Mouse (Mus musculus): ENCODE results near the gene Atoh7. TPM values are rescaled to one million over a fixed set of nuclear protein-coding genes. Genes with fewer than 3 reads are reported as not detected.

Atoh7 gene
- total and polyA plus RNA-seq, 3 experiments, result not detected

GRCm38 (mm10) chr10:63142660-63143059 lies 43.2 kb downstream of the Atoh7 start:
- Histone ChIP-seq H3K79me2 (ENCODE audit: control insufficient read depth, insufficient read depth, low read length, poor library complexity) (no peaks in the 10 kb centered on the region), H3K4me1 (ENCODE audit: control insufficient read depth in 1 of 2, insufficient read depth in 2 of 2, low read length in 2 of 2) (no peaks in the 10 kb centered on the region; a peak in 2 of 4 replicates), H3K36me3 (ENCODE audit: control insufficient read depth in 1 of 2, insufficient read depth in 2 of 2, low read length in 2 of 2) (no peaks in the 10 kb centered on the region), H3K27me3 (ENCODE audit: control insufficient read depth in 1 of 2, insufficient read depth in 2 of 2, low read length in 2 of 2) (no peaks in the 10 kb centered on the region), H3K9me3 (replicated peaks; ENCODE audit: insufficient read depth, low read length) (no peaks in the 10 kb centered on the region), H3K9ac (ENCODE audit: control insufficient read depth, low read depth, low read length, poor library complexity, severe bottlenecking) (no peak overlapping the region), H3K27ac (ENCODE audit: control insufficient read depth, low read depth, low read length) (no peak overlapping the region), H3K4me3 (ENCODE audit: control insufficient read depth in 1 of 2, insufficient read depth in 1 of 2, low read depth in 2 of 2, low read length in 2 of 2) (no peak overlapping the region)
- no peak for TF ChIP-seq MAX (IDR thresholded peaks at IDR 0.05; ENCODE audit: low read length)
- DNase-seq (ENCODE audit: low read depth, low spot score), result no peak

Other genes starting within 250 kb of the Atoh7 start
- 0.03 and 0.08 TPM in 2 replicates for gene Tet1, start 190.7 kb upstream of the Atoh7 start, total RNA-seq (2012; rRNA removed)
- gene Tet1, start 190.7 kb upstream of the Atoh7 start, polyA plus RNA-seq (2012; ENCODE audit: insufficient read depth in 1 of 2, insufficient read length in 2 of 2, low read depth in 1 of 2, low replicate concordance in 2 of 2, missing spikeins in 1 of 2), result under 1 TPM in 1 of 2 experiments, not detected in 1; 0.08 TPM
- 7.7 and 8.3 TPM in 2 replicates for gene Slc25a16, start 179.0 kb upstream of the Atoh7 start, total RNA-seq (2012; rRNA removed)
- 10 to 100 TPM in 1 of 2 experiments, not detected in 1; 12.1 TPM for gene Slc25a16, start 179.0 kb upstream of the Atoh7 start, polyA plus RNA-seq (2012; ENCODE audit: insufficient read depth in 1 of 2, insufficient read length in 2 of 2, low read depth in 1 of 2, low replicate concordance in 2 of 2, missing spikeins in 1 of 2)
- gene Dna2, start 152.6 kb upstream of the Atoh7 start, total RNA-seq (2012; rRNA removed), result 28.0 and 30.3 TPM in 2 replicates
- 10 to 100 TPM in 1 of 2 experiments, not detected in 1; 40.9 TPM for gene Dna2, start 152.6 kb upstream of the Atoh7 start, polyA plus RNA-seq (2012; ENCODE audit: insufficient read depth in 1 of 2, insufficient read length in 2 of 2, low read depth in 1 of 2, low replicate concordance in 2 of 2, missing spikeins in 1 of 2)
- 1.2 and 1.8 TPM in 2 replicates for gene Rufy2, start 119.4 kb upstream of the Atoh7 start, total RNA-seq (2012; rRNA removed)
- 1 to 10 TPM in 1 of 2 experiments, not detected in 1; 2.6 TPM for gene Rufy2, start 119.4 kb upstream of the Atoh7 start, polyA plus RNA-seq (2012; ENCODE audit: insufficient read depth in 1 of 2, insufficient read length in 2 of 2, low read depth in 1 of 2, low replicate concordance in 2 of 2, missing spikeins in 1 of 2)
- gene Hnrnph3, start 75.4 kb upstream of the Atoh7 start, total RNA-seq (2012; rRNA removed), result 11.5 and 16.0 TPM in 2 replicates
- gene Hnrnph3, start 75.4 kb upstream of the Atoh7 start, polyA plus RNA-seq (2012; ENCODE audit: insufficient read depth in 1 of 2, insufficient read length in 2 of 2, low read depth in 1 of 2, low replicate concordance in 2 of 2, missing spikeins in 1 of 2), result 10 to 100 TPM in 1 of 2 experiments, not detected in 1; 62.4 TPM
- gene Pbld2, start 75.3 kb upstream of the Atoh7 start, total RNA-seq (2012; rRNA removed), result 0.13 and 0.15 TPM in 2 replicates
- gene Pbld2, start 75.3 kb upstream of the Atoh7 start, polyA plus RNA-seq (2012; ENCODE audit: insufficient read depth in 1 of 2, insufficient read length in 2 of 2, low read depth in 1 of 2, low replicate concordance in 2 of 2, missing spikeins in 1 of 2), result under 1 TPM in 1 of 2 experiments, not detected in 1; 0.15 TPM
- gene Pbld1, start 39.5 kb upstream of the Atoh7 start, total RNA-seq (2012; rRNA removed), result 0.50 and 0.95 TPM in 2 replicates
- gene Pbld1, start 39.5 kb upstream of the Atoh7 start, polyA plus RNA-seq (2012; ENCODE audit: insufficient read depth in 1 of 2, insufficient read length in 2 of 2, low read depth in 1 of 2, low replicate concordance in 2 of 2, missing spikeins in 1 of 2), result under 1 TPM in 1 of 2 experiments, not detected in 1; 0.47 TPM
- gene Mypn, start 104.3 kb downstream of the Atoh7 start, total RNA-seq (2012; rRNA removed), result not detected in 2 replicates
- gene Mypn, start 104.3 kb downstream of the Atoh7 start, polyA plus RNA-seq (2012; ENCODE audit: insufficient read depth in 1 of 2, insufficient read length in 2 of 2, low read depth in 1 of 2, low replicate concordance in 2 of 2, missing spikeins in 1 of 2), result not detected
- gene Herc4, start 144.2 kb downstream of the Atoh7 start, total RNA-seq (2012; rRNA removed), result 37.1 and 38.6 TPM in 2 replicates
- 100 to 1,000 TPM in 1 of 2 experiments, 10 to 100 TPM in 1; 57.1 to 140 TPM for gene Herc4, start 144.2 kb downstream of the Atoh7 start, polyA plus RNA-seq (2012; ENCODE audit: insufficient read depth in 1 of 2, insufficient read length in 2 of 2, low read depth in 1 of 2, low replicate concordance in 2 of 2, missing spikeins in 1 of 2)

Measured in MEL (cell line).